Mouse (Mus musculus) urinary bladder, postnatal 14 days (tissue): ENCODE measurements around the gene Nlrp9a.
"Not testable (repeated sequence)": the region's sequence is repeated elsewhere in the genome, so short reads cannot be mapped to it uniquely, and the experiment has no call there.

Experiments used
- DNase-seq: peaks from one replicate; pipeline ENCODE4 v3.0.0; 2021; ENCODE audit warnings: low spot score

The Nlrp9a gene

DNA sequence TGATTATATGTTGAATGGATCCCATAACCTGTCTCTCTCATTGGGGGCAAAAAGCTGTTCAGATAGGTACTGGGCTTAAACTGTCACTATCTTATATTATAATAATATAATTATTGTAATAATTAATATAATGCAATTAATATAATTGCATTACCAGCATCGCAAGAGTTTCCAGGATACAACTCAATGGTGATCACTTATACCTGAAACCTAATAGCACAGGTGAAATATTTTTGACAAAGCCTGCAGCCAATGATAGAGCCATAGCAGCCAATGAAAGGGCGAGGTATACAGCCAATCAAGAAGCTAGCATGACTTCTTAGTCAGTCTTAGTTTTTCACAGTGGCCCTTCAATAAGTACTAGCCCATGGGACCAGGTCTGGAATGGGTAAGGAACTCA, at the start of gene Nlrp9a:
Nlrp9a (plus strand) TSS at position 301 of the 400 bp plus-strand sequence.
- DNase-seq, result not testable (repeated sequence)

DNA sequence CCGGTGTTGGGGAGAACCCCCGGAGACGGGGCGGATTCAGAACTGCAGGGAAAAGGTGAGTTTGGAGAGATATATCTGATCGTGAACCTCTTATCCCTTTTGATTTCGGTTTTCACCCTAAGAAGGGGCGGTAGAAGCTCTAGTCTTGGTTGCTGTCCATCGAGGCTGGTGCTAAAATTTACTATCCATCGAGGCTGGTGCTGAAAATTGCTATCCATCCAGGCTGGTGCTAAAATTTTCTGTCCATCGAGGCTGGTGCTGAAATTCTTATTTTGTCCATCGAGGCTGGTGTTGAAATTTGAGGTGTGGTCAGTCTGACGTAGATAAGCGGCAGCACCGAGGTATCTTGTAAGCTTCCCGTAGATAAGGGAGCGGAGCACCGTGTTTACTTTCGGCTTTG, 45.3 kb upstream of the Nlrp9a start:
- DNase-seq, result not testable (repeated sequence)

DNA sequence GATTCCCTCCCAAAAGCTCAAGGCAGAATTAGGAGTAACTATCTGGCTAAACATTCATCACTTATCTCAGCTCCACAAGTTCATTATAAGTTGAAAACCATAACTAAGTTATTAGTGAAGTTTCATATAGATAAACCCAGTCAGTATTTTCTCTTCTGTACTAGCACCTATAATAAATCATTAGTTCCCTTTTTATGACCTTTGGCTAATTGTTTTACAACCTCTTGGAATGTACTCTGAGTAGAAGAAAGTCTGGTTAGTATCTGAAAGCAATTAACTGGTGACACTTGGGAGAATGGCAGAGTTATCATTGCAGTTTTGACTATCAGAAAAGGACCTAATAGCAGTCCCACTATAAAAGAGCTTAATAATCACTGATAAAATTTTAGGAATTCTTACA, 54.3 kb downstream of the Nlrp9a start:
- no peak for DNase-seq

DNA sequence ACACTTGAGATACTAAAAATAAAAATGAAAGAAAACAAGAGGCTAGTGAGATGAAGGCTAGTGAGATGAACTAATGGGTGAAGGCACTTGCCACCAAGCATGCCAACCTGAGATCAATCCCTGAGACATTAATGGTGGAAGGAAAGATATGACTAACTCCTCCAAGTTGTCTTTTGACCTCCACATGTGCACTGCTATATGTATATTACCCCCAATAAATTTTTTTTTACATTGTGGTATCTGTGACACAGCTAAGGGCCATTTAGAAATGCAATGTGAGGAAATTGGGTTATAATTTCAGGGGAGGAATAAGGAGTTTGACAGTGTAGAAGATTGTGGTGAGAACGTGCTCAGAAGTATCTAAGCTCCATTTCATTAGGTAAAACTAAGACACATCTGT, 55.0 kb downstream of the Nlrp9a start:
- DNase-seq, result no peak

DNA sequence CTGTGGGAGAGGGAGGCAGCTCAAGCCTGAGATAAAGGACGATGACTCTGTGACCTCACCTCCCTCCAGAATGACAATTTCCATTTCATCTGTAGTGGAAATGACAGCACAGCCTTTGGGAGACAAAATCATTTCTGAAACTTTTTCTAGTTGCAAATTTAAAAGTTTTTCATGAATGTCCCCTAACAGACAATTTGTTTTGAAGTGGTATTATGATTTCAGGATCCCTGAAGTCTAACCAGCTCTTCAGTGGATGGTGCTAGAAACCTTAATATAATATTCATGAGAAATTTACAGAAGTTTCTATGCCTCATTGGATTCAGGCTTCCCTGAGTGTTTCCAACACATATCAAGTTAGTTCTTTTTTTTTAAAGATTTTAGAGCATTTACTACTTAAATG, 83.5 kb downstream of the Nlrp9a start, which contains the start of gene Vmn1r185:
Vmn1r185 (minus strand) TSS at position 101 of the 400 bp plus-strand sequence.
- not testable (repeated sequence) for DNase-seq
